Mouse (Mus musculus): ENCODE results near the gene Rdh5. TPM values are rescaled to one million over a fixed set of nuclear protein-coding genes. Genes with fewer than 3 reads are reported as not detected.

Rdh5 gene
- polyA plus RNA-seq, 1 experiment = 12.7 TPM

- no peak overlapping the region; the same call in none of the 2 replicates for H3K4me3 ChIP-seq (ENCODE audit: insufficient read depth, low read length)
Measured at GRCm38 (mm10) chr10:128888941-128889827, 33.5 kb downstream of the Rdh5 start.

GRCm38 (mm10) chr10:128882067-128882466 is 40.6 kb downstream of the Rdh5 start:
- no peaks in the 10 kb centered on the region for H3K4me1 ChIP-seq (ENCODE audit: control insufficient read depth, insufficient read depth, low read length)
- H3K27ac ChIP-seq (ENCODE audit: insufficient read depth, low read length) = no peak overlapping the region
- no peak for TF ChIP-seq POLR2A (IDR thresholded peaks at IDR 0.05; ENCODE audit: extremely low read depth, insufficient read depth, low read length)
- no peak for TF ChIP-seq CTCF (IDR thresholded peaks at IDR 0.05; ENCODE audit: extremely low read depth, insufficient read depth, low read length)
- no peak overlapping the region for H3K4me3 ChIP-seq (ENCODE audit: insufficient read depth, low read length)

More at GRCm38 (mm10) chr10:128888941-128889827, 33.5 kb downstream of the Rdh5 start:
- Histone ChIP-seq H3K27ac (ENCODE audit: insufficient read depth, low read length) (no peak overlapping the region), H3K4me1 (ENCODE audit: control insufficient read depth, insufficient read depth, low read length) (no peaks in the 10 kb centered on the region)
- TF ChIP-seq POLR2A (IDR thresholded peaks at IDR 0.05; ENCODE audit: extremely low read depth, insufficient read depth, low read length) (no peak), CTCF (IDR thresholded peaks at IDR 0.05; ENCODE audit: extremely low read depth, insufficient read depth, low read length) (no peak)

GRCm38 (mm10) chr10:128878811-128879210 is 43.9 kb downstream of the Rdh5 start:
- no peak overlapping the region for H3K4me3 ChIP-seq (ENCODE audit: insufficient read depth, low read length)
- TF ChIP-seq POLR2A (IDR thresholded peaks at IDR 0.05; ENCODE audit: extremely low read depth, insufficient read depth, low read length) (no peak), CTCF (IDR thresholded peaks at IDR 0.05; ENCODE audit: extremely low read depth, insufficient read depth, low read length) (no peak)
- H3K4me1 ChIP-seq (ENCODE audit: control insufficient read depth, insufficient read depth, low read length) = no peaks in the 10 kb centered on the region
- H3K27ac ChIP-seq (ENCODE audit: insufficient read depth, low read length) = no peak overlapping the region

GRCm38 (mm10) chr10:128878291-128878690 is 44.4 kb downstream of the Rdh5 start:
- no peak overlapping the region for H3K27ac ChIP-seq (ENCODE audit: insufficient read depth, low read length)
- H3K4me3 ChIP-seq (ENCODE audit: insufficient read depth, low read length) = no peak overlapping the region
- no peak for TF ChIP-seq CTCF (IDR thresholded peaks at IDR 0.05; ENCODE audit: extremely low read depth, insufficient read depth, low read length)
- no peaks in the 10 kb centered on the region for H3K4me1 ChIP-seq (ENCODE audit: control insufficient read depth, insufficient read depth, low read length)

- Histone ChIP-seq H3K4me3 (ENCODE audit: insufficient read depth, low read length) (no peak overlapping the region), H3K27ac (ENCODE audit: insufficient read depth, low read length) (no peak overlapping the region), H3K4me1 (ENCODE audit: control insufficient read depth, insufficient read depth, low read length) (peaks cover 2% of the 10 kb centered on the region; the same call in 1 of the 2 replicates)
- TF ChIP-seq CTCF (IDR thresholded peaks at IDR 0.05; ENCODE audit: extremely low read depth, insufficient read depth, low read length) (no peak), POLR2A (IDR thresholded peaks at IDR 0.05; ENCODE audit: extremely low read depth, insufficient read depth, low read length) (no peak)
Measured at GRCm38 (mm10) chr10:128870341-128870740, 52.3 kb downstream of the Rdh5 start.

GRCm38 (mm10) chr10:128866518-128866917 is 56.2 kb downstream of the Rdh5 start:
- Histone ChIP-seq H3K4me1 (ENCODE audit: control insufficient read depth, insufficient read depth, low read length) (peaks cover 2% of the 10 kb centered on the region; the same call in 1 of the 2 replicates), H3K4me3 (ENCODE audit: insufficient read depth, low read length) (no peak overlapping the region), H3K27ac (ENCODE audit: insufficient read depth, low read length) (no peak overlapping the region)
- TF ChIP-seq POLR2A (IDR thresholded peaks at IDR 0.05; ENCODE audit: extremely low read depth, insufficient read depth, low read length) (no peak), CTCF (IDR thresholded peaks at IDR 0.05; ENCODE audit: extremely low read depth, insufficient read depth, low read length) (no peak)

- Histone ChIP-seq H3K4me1 (ENCODE audit: control insufficient read depth, insufficient read depth, low read length) (peaks cover 2% of the 10 kb centered on the region; the same call in 1 of the 2 replicates), H3K27ac (ENCODE audit: insufficient read depth, low read length) (no peak overlapping the region), H3K4me3 (ENCODE audit: insufficient read depth, low read length) (no peak overlapping the region)
- TF ChIP-seq CTCF (IDR thresholded peaks at IDR 0.05; ENCODE audit: extremely low read depth, insufficient read depth, low read length) (peak; percentile 14; the same call in 1 of the 2 replicates), POLR2A (IDR thresholded peaks at IDR 0.05; ENCODE audit: extremely low read depth, insufficient read depth, low read length) (no peak)
Measured at GRCm38 (mm10) chr10:128866042-128866441, 56.6 kb downstream of the Rdh5 start.

Other genes with a start within 250 kb of the Rdh5 start
- gene Suox, start 248.8 kb downstream of the Rdh5 start, polyA plus RNA-seq (2012; rRNA removed) = 11.3 and 12.1 TPM in 2 replicates
- gene Rab5b, start 226.6 kb downstream of the Rdh5 start, polyA plus RNA-seq (2012; rRNA removed) = 120 and 125 TPM in 2 replicates
- gene Pmel, start 218.7 kb downstream of the Rdh5 start, polyA plus RNA-seq (2012; rRNA removed) = 0.61 and 0.66 TPM in 2 replicates
- 4.5 and 4.6 TPM in 2 replicates for gene Cdk2, start 217.9 kb downstream of the Rdh5 start, polyA plus RNA-seq (2012; rRNA removed)
- gene Dgka, start 178.0 kb downstream of the Rdh5 start, polyA plus RNA-seq (2012; rRNA removed) = 13.2 and 15.5 TPM in 2 replicates
- 39.4 and 41.1 TPM in 2 replicates for gene Pym1, start 175.0 kb downstream of the Rdh5 start, polyA plus RNA-seq (2012; rRNA removed)
- gene Mmp19, start 132.0 kb downstream of the Rdh5 start, polyA plus RNA-seq (2012; rRNA removed) = 0.38 and 0.57 TPM in 2 replicates
- 23.0 and 23.9 TPM in 2 replicates for gene Dnajc14, start 118.8 kb downstream of the Rdh5 start, polyA plus RNA-seq (2012; rRNA removed)
- gene Tmem198b, start 118.5 kb downstream of the Rdh5 start, polyA plus RNA-seq (2012; rRNA removed) = 12.7 and 13.8 TPM in 2 replicates
- 50.1 and 53.4 TPM in 2 replicates for gene Sarnp, start 105.6 kb downstream of the Rdh5 start, polyA plus RNA-seq (2012; rRNA removed)
- gene Ormdl2, start 101.2 kb downstream of the Rdh5 start, polyA plus RNA-seq (2012; rRNA removed) = 18.3 and 20.3 TPM in 2 replicates
- 7.2 TPM in 2 replicates for gene Gdf11, start 31.2 kb downstream of the Rdh5 start, polyA plus RNA-seq (2012; rRNA removed)
- 76.2 and 79.5 TPM in 2 replicates for gene Cd63, start 21.9 kb downstream of the Rdh5 start, polyA plus RNA-seq (2012; rRNA removed)
- 221 and 224 TPM in 2 replicates for gene Bloc1s1, start 1.1 kb upstream of the Rdh5 start, polyA plus RNA-seq (2012; rRNA removed)
- gene Itga7, start 10.9 kb upstream of the Rdh5 start, polyA plus RNA-seq (2012; rRNA removed) = 24.3 and 24.9 TPM in 2 replicates
- not detected in 2 replicates for gene Mettl7b, start 38.1 kb upstream of the Rdh5 start, polyA plus RNA-seq (2012; rRNA removed)
- not detected in 2 replicates for gene Olfr9, start 66.5 kb upstream of the Rdh5 start, polyA plus RNA-seq (2012; rRNA removed)
- gene Olfr763, start 87.9 kb upstream of the Rdh5 start, polyA plus RNA-seq (2012; rRNA removed) = not detected in 2 replicates
- gene Olfr764-ps1, start 117.0 kb upstream of the Rdh5 start, polyA plus RNA-seq (2012; rRNA removed) = not detected in 2 replicates
- not detected in 2 replicates for gene Olfr765, start 127.1 kb upstream of the Rdh5 start, polyA plus RNA-seq (2012; rRNA removed)
- not detected in 2 replicates for gene Olfr766-ps1, start 146.1 kb upstream of the Rdh5 start, polyA plus RNA-seq (2012; rRNA removed)
- gene Olfr767, start 160.0 kb upstream of the Rdh5 start, polyA plus RNA-seq (2012; rRNA removed) = not detected in 2 replicates
- gene Olfr768, start 176.5 kb upstream of the Rdh5 start, polyA plus RNA-seq (2012; rRNA removed) = not detected in 2 replicates
- not detected in 2 replicates for gene Olfr769, start 195.0 kb upstream of the Rdh5 start, polyA plus RNA-seq (2012; rRNA removed)
- gene Olfr770, start 216.1 kb upstream of the Rdh5 start, polyA plus RNA-seq (2012; rRNA removed) = not detected in 2 replicates
- gene Olfr771, start 241.9 kb upstream of the Rdh5 start, polyA plus RNA-seq (2012; rRNA removed) = not detected in 2 replicates